Mouse (Mus musculus) intestine, postnatal 0 days (tissue): ENCODE data around the gene Elf4. TPM values are rescaled to one million over a fixed set of nuclear protein-coding genes. Genes with fewer than 3 reads are reported as not detected.

Experiments used
- ATAC-seq: fragments of 200-750 bp; cut with Nextera tagmentation; 2 replicates; pipeline ENCODE4 v1.8.0; 2017; ENCODE audit warnings: mild to moderate bottlenecking, moderate TSS enrichment, moderate library complexity
- H3K27ac ChIP-seq: fragments of 300-500 bp; sonication (generic); 2 replicates; pipeline ENCODE4 v1.5.1; 2014; ENCODE audit warnings: mild to moderate bottlenecking, low read depth, low read length, moderate library complexity
- H3K27me3 ChIP-seq: fragments of 300-500 bp; sonication (generic); replicated peaks from 2 replicates; pipeline ENCODE4 v1.6.1; 2014; ENCODE audit warnings: low read length, mixed read lengths; ENCODE audit not compliant: control insufficient read depth, insufficient read depth
- H3K36me3 ChIP-seq: fragments of 300-500 bp; sonication (generic); 2 replicates; pipeline ENCODE4 v1.6.1; 2014; ENCODE audit warnings: mild to moderate bottlenecking, moderate library complexity; ENCODE audit not compliant: control insufficient read depth, insufficient read depth
- H3K4me1 ChIP-seq: fragments of 300-500 bp; sonication (generic); replicated peaks from 2 replicates; pipeline ENCODE4 v1.6.1; 2014; ENCODE audit warnings: antibody characterized with exemption, low read length, mixed read lengths; ENCODE audit not compliant: control insufficient read depth, insufficient read depth
- H3K4me2 ChIP-seq: fragments of 300-500 bp; sonication (generic); replicated peaks from 2 replicates; pipeline ENCODE4 v1.6.1; 2014; ENCODE audit warnings: low read depth, mild to moderate bottlenecking, moderate library complexity
- H3K4me3 ChIP-seq: fragments of 300-500 bp; sonication (generic); 2 replicates; pipeline ENCODE4 v1.5.1; 2014; ENCODE audit warnings: low read depth, low read length
- H3K9ac ChIP-seq: fragments of 300-500 bp; sonication (generic); 2 replicates; pipeline ENCODE4 v1.6.1; 2014; ENCODE audit warnings: mild to moderate bottlenecking, low read depth, low read length
- H3K9me3 ChIP-seq: fragments of 300-500 bp; sonication (generic); 2 replicates; pipeline ENCODE4 v1.6.1; 2016; ENCODE audit warnings: mixed run types; ENCODE audit not compliant: control insufficient read depth
- CTCF ChIP-seq: sonication (generic); IDR thresholded peaks from 2 replicates; pipeline ENCODE4 v1.5.1; 2016; ENCODE audit warnings: low read depth, mild to moderate bottlenecking, control low read depth, antibody characterized with exemption, moderate library complexity
- WGBS: fragments of 180-500 bp; shearing (Covaris S2); extraction: QIAGEN DNeasy Blood & Tissue Kit; methylation state at CpG from one replicate; pipeline ENCODE4 v1.1.7; 2014; 5-methylcytosine and 5-hydroxymethylcytosine counted together
- polyA plus RNA-seq: library from polyadenylated mRNA; unstranded; fragments of >200 nt; fragmentation: Nextera tagmentation; extraction: Ambion mirVana; gene quantifications from 2 replicates; pipeline ENCODE4 v1.2.1, GENCODE M21; 2015

Gene Elf4
- polyA plus RNA-seq, 1 experiment from 2014 or later, result 10.6 TPM

DNA sequence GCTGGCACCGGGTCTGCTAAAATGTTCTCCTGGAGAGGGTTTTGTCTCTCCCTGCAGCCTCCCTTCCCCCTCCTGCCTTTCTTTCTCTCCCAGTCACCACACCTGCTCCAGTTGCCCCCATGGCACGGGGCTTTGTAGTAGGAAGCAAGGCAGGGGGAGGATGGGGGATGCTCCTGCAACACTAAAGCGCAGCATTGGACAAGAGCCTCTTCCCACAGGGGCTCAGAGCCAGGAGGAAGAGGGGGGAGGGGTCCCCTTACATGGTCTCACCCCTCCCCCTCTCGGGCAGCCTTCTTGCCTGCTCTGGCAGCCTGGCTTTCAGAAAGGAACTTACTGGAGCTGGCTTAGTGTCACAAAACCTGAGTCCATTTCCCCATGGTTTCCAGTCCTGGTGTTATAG is 77.0 kb downstream of the Elf4 start:
- Histone ChIP-seq H3K4me3 (no peak overlapping the region), H3K9me3 (no peaks in the 10 kb centered on the region), H3K9ac (no peak overlapping the region), H3K4me1 (no peaks in the 10 kb centered on the region), H3K27ac (no peak overlapping the region), H3K36me3 (peaks cover 23% of the 10 kb centered on the region), H3K4me2 (no peak overlapping the region), H3K27me3 (no peaks in the 10 kb centered on the region)
- no peak for ATAC-seq
- 65% methylated on average over 4 of the region's 4 CpGs for WGBS
- no peak for TF ChIP-seq CTCF

DNA sequence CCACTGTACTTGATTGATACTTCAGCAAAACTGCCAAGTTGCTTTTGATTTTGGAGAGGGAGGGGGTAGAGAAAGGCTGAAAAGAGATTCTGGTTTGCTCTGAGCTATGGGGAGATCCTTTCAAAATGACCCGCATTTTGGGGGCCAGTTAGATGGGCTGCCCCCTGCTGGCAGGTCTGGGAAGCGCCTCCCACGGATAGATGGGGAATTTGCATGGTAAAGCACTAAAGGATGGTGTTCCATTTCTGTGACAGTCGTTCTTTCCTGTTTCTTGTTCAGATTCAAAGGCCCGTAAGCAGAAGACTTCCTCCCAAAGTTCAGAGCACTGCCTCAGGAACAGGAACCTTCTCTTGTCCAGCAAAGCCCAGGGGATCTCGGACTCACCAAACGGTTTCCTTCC is 79.3 kb downstream of the Elf4 start:
- WGBS, result 42% methylated on average over 7 of the region's 7 CpGs
- Histone ChIP-seq H3K9ac (no peak overlapping the region), H3K9me3 (no peaks in the 10 kb centered on the region), H3K27me3 (no peaks in the 10 kb centered on the region), H3K4me3 (no peak overlapping the region), H3K4me1 (no peaks in the 10 kb centered on the region), H3K36me3 (peaks cover 11% of the 10 kb centered on the region), H3K4me2 (no peak overlapping the region), H3K27ac (no peak overlapping the region)
- TF ChIP-seq CTCF, result peak; percentile 77
- ATAC-seq, result no peak

DNA sequence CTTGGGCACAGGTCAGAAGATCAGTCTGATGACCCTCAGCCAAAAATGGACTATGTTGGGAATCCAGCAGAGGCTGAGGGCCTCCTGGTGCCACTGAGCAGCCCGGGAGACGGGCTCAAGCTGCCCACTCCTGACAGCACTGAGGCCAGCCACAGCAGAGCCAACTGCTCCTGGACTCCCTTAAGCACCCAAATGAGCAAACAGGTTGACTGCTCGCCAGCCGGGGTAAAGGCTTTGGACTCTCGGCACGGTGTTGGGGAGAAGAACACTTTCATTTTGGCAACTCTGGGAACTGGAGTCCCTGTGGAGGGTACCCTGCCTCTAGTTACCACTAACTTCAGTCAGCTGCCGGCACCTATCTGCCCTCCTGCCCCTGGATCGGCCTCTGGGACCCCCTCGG is 95.1 kb downstream of the Elf4 start:
- 94% methylated on average over 9 of the region's 9 CpGs for WGBS
- Histone ChIP-seq H3K27ac (no peak overlapping the region), H3K4me2 (no peak overlapping the region), H3K36me3 (peaks cover 16% of the 10 kb centered on the region; the same call in 1 of the 2 replicates), H3K9me3 (no peaks in the 10 kb centered on the region), H3K4me1 (no peaks in the 10 kb centered on the region), H3K4me3 (no peak overlapping the region), H3K9ac (no peak overlapping the region), H3K27me3 (no peaks in the 10 kb centered on the region)
- no peak for ATAC-seq
- no peak for TF ChIP-seq CTCF

DNA sequence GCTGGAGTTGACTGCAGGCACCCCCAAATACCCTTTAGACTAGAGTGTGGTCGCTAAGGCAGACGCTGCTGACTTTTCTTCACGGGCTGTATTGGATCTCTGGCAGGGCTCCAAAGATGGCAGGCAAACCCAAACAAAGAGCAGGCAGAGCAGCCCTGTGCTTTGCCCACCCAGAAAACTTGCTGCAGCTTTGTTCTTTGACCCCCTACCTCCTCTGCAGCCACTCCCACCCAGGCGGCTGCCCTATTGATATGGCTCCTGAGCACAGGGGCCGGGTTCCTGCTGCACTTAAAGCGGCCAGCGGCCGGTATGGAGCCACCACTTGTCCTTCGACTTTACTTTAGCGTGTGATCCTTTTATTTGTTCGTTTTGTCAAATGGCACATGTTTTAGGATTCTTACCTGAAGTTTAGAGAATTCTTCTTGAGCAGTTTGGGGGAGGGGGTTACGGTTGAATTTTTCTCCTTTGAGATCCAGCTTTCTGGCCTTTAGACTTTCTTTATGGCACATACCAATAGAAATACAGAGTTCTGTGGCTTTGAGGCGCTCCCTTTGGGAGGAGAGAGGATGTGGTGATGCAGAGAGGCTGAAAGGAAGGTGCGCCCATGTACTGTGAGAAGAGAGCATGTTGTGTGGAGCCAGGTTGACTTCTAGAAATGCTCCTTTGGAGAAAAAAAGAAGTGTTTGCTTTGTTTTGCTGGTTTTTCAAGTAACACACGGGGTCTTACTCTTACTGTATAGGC is 96.9 kb downstream of the Elf4 start:
- no peak for TF ChIP-seq CTCF
- Histone ChIP-seq H3K9me3 (no peaks in the 10 kb centered on the region), H3K9ac (no peak overlapping the region), H3K27me3 (no peaks in the 10 kb centered on the region), H3K36me3 (peaks cover 16% of the 10 kb centered on the region; the same call in 1 of the 2 replicates), H3K4me2 (peak overlapping the region; percentile 13; the same call in 1 of the 2 replicates), H3K4me3 (no peak overlapping the region), H3K4me1 (no peaks in the 10 kb centered on the region), H3K27ac (no peak overlapping the region)
- WGBS, result 33% methylated on average over 15 of the region's 15 CpGs
- peak; percentile 56; the same call in 1 of the 2 replicates for ATAC-seq

Other genes starting within 250 kb of the Elf4 start
- gene Utp14a, start 206.3 kb downstream of the Elf4 start, polyA plus RNA-seq, result 8.4 and 9.5 TPM in 2 replicates
- gene Bcorl1, start 121.8 kb downstream of the Elf4 start, polyA plus RNA-seq, result 1.6 and 1.9 TPM in 2 replicates
- 67.2 and 68.9 TPM in 2 replicates for gene Aifm1, start 50.4 kb upstream of the Elf4 start, polyA plus RNA-seq
- 1.6 and 2.4 TPM in 2 replicates for gene Rab33a, start 56.2 kb upstream of the Elf4 start, polyA plus RNA-seq
- 3.2 and 3.9 TPM in 2 replicates for gene Zfp280c, start 131.4 kb upstream of the Elf4 start, polyA plus RNA-seq
- 7.9 and 9.5 TPM in 2 replicates for gene Slc25a14, start 160.3 kb upstream of the Elf4 start, polyA plus RNA-seq
- 0.07 and 0.17 TPM in 2 replicates for gene Gpr119, start 211.3 kb upstream of the Elf4 start, polyA plus RNA-seq
- gene Rbmx2, start 231.9 kb upstream of the Elf4 start, polyA plus RNA-seq, result 13.4 and 15.1 TPM in 2 replicates